11 mouse cellular contexts compared by ENCODE assay signal in genomic region chr9:107716951-107717350, GRCm38 (mm10). TPM values are rescaled to one million over a fixed set of nuclear protein-coding genes. Genes with fewer than 3 reads are reported as not detected.
DNase-seq lines count a peak whose midpoint lies in the region; ATAC-seq and TF ChIP-seq lines count a peak whose summit lies in the region.
"Had no signal": no experiment of that assay in that cellular context is flagged by ENCODE, and none has a peak within 500 bp of the region (broad histone marks: within the 10 kb centered on the region; RNA-seq: fewer than 3 reads in every experiment).

No protein-coding gene starts in this region.

- DNase-seq in heart, postnatal 36 days = no peak
- peak; percentile 79 for DNase-seq in lung, embryonic 14.5 days
- DNase-seq in lung, postnatal 25 days (ENCODE audit: low spot score) = no peak
- DNase-seq in embryo, embryonic 11 days = peak; percentile 60
- DNase-seq in layer of hippocampus, postnatal 14 days (ENCODE audit: low spot score in 2 of 2) = no peak
- DNase-seq: kidney, postnatal 14 days had no signal

- intact Hi-C loops in heart, postnatal 36 days (cut with DNase I) = no loop called here

- H3K4me1 ChIP-seq in heart, embryonic 11.5 days (ENCODE audit: control insufficient read depth, insufficient read depth, low read length) = peaks cover 22% of the 10 kb centered on the region
- peaks cover 34% of the 10 kb centered on the region for H3K4me1 ChIP-seq in lung, embryonic 14.5 days (ENCODE audit: insufficient read depth)
- peaks cover 55% of the 10 kb centered on the region for H3K4me1 ChIP-seq in limb, embryonic 13.5 days

- no peak overlapping the region for H3K4me3 ChIP-seq in heart, embryonic 11.5 days (ENCODE audit: low read depth, low read length)
- H3K4me3 ChIP-seq in lung, embryonic 14.5 days (ENCODE audit: low read depth, low read length) = no peak overlapping the region
- H3K4me3 ChIP-seq in limb, embryonic 13.5 days = no peak overlapping the region

- TF ChIP-seq CTCF in lung, embryonic 14.5 days (IDR thresholded peaks at IDR 0.05; ENCODE audit: low read depth) = no peak

- no peak overlapping the region for H3K4me2 ChIP-seq in heart, embryonic 11.5 days
- no peak overlapping the region for H3K4me2 ChIP-seq in lung, embryonic 14.5 days
- H3K4me2 ChIP-seq in limb, embryonic 13.5 days (replicated peaks) = peak overlapping the region; percentile 28

- no peak overlapping the region for H3K27ac ChIP-seq in heart, embryonic 11.5 days (ENCODE audit: low read depth, low read length)
- peak overlapping the region; percentile 62; the same call in 1 of the 2 replicates for H3K27ac ChIP-seq in lung, embryonic 14.5 days (ENCODE audit: low read depth)
- peak overlapping the region; percentile 79 for H3K27ac ChIP-seq in limb, embryonic 13.5 days

- no peaks in the 10 kb centered on the region for H3K9me3 ChIP-seq in heart, embryonic 11.5 days (replicated peaks; ENCODE audit: control insufficient read depth, low read length)
- H3K9me3 ChIP-seq in lung, embryonic 14.5 days (ENCODE audit: low read depth, low read length) = no peaks in the 10 kb centered on the region
- no peaks in the 10 kb centered on the region for H3K9me3 ChIP-seq in limb, embryonic 13.5 days

- H3K36me3 ChIP-seq in heart, embryonic 11.5 days (ENCODE audit: control insufficient read depth, insufficient read depth, low read length) = no peaks in the 10 kb centered on the region
- H3K36me3 ChIP-seq in lung, embryonic 14.5 days (ENCODE audit: insufficient read depth) = no peaks in the 10 kb centered on the region
- H3K36me3 ChIP-seq in limb, embryonic 13.5 days = no peaks in the 10 kb centered on the region

- ATAC-seq in heart, embryonic 11.5 days (replicated peaks; ENCODE audit: insufficient number of reproducible peaks, low FRiP score, low TSS enrichment) = no peak
- peak; percentile 53; the same call in 1 of the 2 replicates for ATAC-seq in lung, embryonic 14.5 days (ENCODE audit: insufficient read depth)
- ATAC-seq in limb, embryonic 13.5 days (ENCODE audit: low FRiP score, low read depth) = no peak
- no peak for ATAC-seq in megakaryocyte progenitor cell, adult 5-6 weeks (replicated peaks; ENCODE audit: poor library complexity)

- peak overlapping the region; percentile 12; the same call in 1 of the 2 replicates for H3K9ac ChIP-seq in heart, embryonic 11.5 days (ENCODE audit: low read depth, low read length)
- peak overlapping the region; percentile 15; the same call in 1 of the 2 replicates for H3K9ac ChIP-seq in lung, embryonic 14.5 days
- no peak overlapping the region for H3K9ac ChIP-seq in limb, embryonic 13.5 days

- no peaks in the 10 kb centered on the region; the same call in 1 of the 2 replicates for H3K27me3 ChIP-seq in heart, embryonic 11.5 days (ENCODE audit: control insufficient read depth, insufficient read depth, low read length)
- no peaks in the 10 kb centered on the region for H3K27me3 ChIP-seq in lung, embryonic 14.5 days (ENCODE audit: insufficient read depth, low read length)
- H3K27me3 ChIP-seq in limb, embryonic 13.5 days = no peaks in the 10 kb centered on the region

- WGBS in heart, embryonic 11.5 days (ENCODE audit: insufficient replicate concordance) = 47% methylated on average over 6 of the region's 6 CpGs
- WGBS in lung, embryonic 14.5 days = 32% methylated on average over 6 of the region's 6 CpGs
- WGBS in limb, embryonic 13.5 days = 16% methylated on average over 6 of the region's 6 CpGs

RNA-seq across cellular contexts. Expression of gene Sema3f, which starts 6.7 kb away (rescaled TPM):
- polyA plus RNA-seq in heart, embryonic 11.5 days (2014; fragmentation: Nextera tagmentation; extraction: Ambion mirVana) = 4.6 and 5.8 TPM in 2 replicates
- total RNA-seq in heart, postnatal 36 days (2021) = 10 to 100 TPM; 16.0 to 16.9 TPM
- polyA plus RNA-seq in lung, embryonic 14.5 days (2014; fragmentation: Nextera tagmentation; extraction: Ambion mirVana) = 16.7 and 22.1 TPM in 2 replicates
- 31.8 and 32.1 TPM in 2 replicates for polyA plus RNA-seq in limb, embryonic 13.5 days (2015; fragmentation: Nextera tagmentation; extraction: Ambion mirVana)
- total RNA-seq in layer of hippocampus, postnatal 14 days (2021) = 1 to 10 TPM; 4.3 to 4.8 TPM
- not detected in 2 replicates for total RNA-seq in megakaryocyte progenitor cell, adult 5-6 weeks (2015)
- 1.00 TPM in 1 of 2 replicates, not detected in the other for total RNA-seq in megakaryocyte progenitor cell, adult 5-6 weeks (2017)
- total RNA-seq: monocyte, adult 5-6 weeks had no signal

RNA-seq across cellular contexts. Expression of gene Gnat1, which starts 37.4 kb away (rescaled TPM):
- polyA plus RNA-seq in heart, embryonic 11.5 days (2014; fragmentation: Nextera tagmentation; extraction: Ambion mirVana) = 0.42 and 1.2 TPM in 2 replicates
- total RNA-seq in heart, postnatal 36 days (2021) = not detected
- 0.72 and 0.89 TPM in 2 replicates for polyA plus RNA-seq in lung, embryonic 14.5 days (2014; fragmentation: Nextera tagmentation; extraction: Ambion mirVana)
- 0.74 and 1.0 TPM in 2 replicates for polyA plus RNA-seq in limb, embryonic 13.5 days (2015; fragmentation: Nextera tagmentation; extraction: Ambion mirVana)
- total RNA-seq in layer of hippocampus, postnatal 14 days (2021) = under 1 TPM in 1 of 2 experiments, not detected in 1; 0.60 TPM
- 0.12 TPM in 1 of 2 replicates, not detected in the other for total RNA-seq in megakaryocyte progenitor cell, adult 5-6 weeks (2015)
- not detected in 2 replicates for total RNA-seq in megakaryocyte progenitor cell, adult 5-6 weeks (2017)
- total RNA-seq: CH12.LX; monocyte, adult 5-6 weeks had no signal

RNA-seq across cellular contexts. Expression of gene Slc38a3, which starts 47.6 kb away (rescaled TPM):
- 2.8 and 3.3 TPM in 2 replicates for polyA plus RNA-seq in heart, embryonic 11.5 days (2014; fragmentation: Nextera tagmentation; extraction: Ambion mirVana)
- total RNA-seq in heart, postnatal 36 days (2021) = 10 to 100 TPM; 66.0 to 80.3 TPM
- 3.6 and 4.8 TPM in 2 replicates for polyA plus RNA-seq in lung, embryonic 14.5 days (2014; fragmentation: Nextera tagmentation; extraction: Ambion mirVana)
- polyA plus RNA-seq in limb, embryonic 13.5 days (2015; fragmentation: Nextera tagmentation; extraction: Ambion mirVana) = 4.3 and 5.3 TPM in 2 replicates
- 10 to 100 TPM; 83.3 to 98.4 TPM for total RNA-seq in layer of hippocampus, postnatal 14 days (2021)
- total RNA-seq in megakaryocyte progenitor cell, adult 5-6 weeks (2015) = not detected in 2 replicates
- not detected in 2 replicates for total RNA-seq in megakaryocyte progenitor cell, adult 5-6 weeks (2017)
- total RNA-seq: monocyte, adult 5-6 weeks had no signal

RNA-seq across cellular contexts. Expression of gene Rbm5, which starts 53.8 kb away (rescaled TPM):
- 113 and 135 TPM in 2 replicates for polyA plus RNA-seq in heart, embryonic 11.5 days (2014; fragmentation: Nextera tagmentation; extraction: Ambion mirVana)
- total RNA-seq in heart, postnatal 36 days (2021) = 10 to 100 TPM; 47.2 to 52.6 TPM
- polyA plus RNA-seq in lung, embryonic 14.5 days (2014; fragmentation: Nextera tagmentation; extraction: Ambion mirVana) = 176 and 184 TPM in 2 replicates
- 257 and 270 TPM in 2 replicates for polyA plus RNA-seq in limb, embryonic 13.5 days (2015; fragmentation: Nextera tagmentation; extraction: Ambion mirVana)
- total RNA-seq in layer of hippocampus, postnatal 14 days (2021) = 100 to 1,000 TPM; 157 to 160 TPM
- total RNA-seq in megakaryocyte progenitor cell, adult 5-6 weeks (2015) = 110 and 146 TPM in 2 replicates
- total RNA-seq in megakaryocyte progenitor cell, adult 5-6 weeks (2017) = 142 and 235 TPM in 2 replicates

Comparison
In these comparisons a context has a peak if more than half of its experiments do, and no peak if none do; other contexts are left out.
1. DNase-seq: peak in lung, embryonic 14.5 days (single experiment) and embryo, embryonic 11 days (single experiment); none in heart, postnatal 36 days (0 of 2), lung, postnatal 25 days (single experiment) and layer of hippocampus, postnatal 14 days (0 of 2).
2. RNA of gene Slc38a3, which starts 47.6 kb away (total RNA-seq): 83.3 to 98.4 TPM in layer of hippocampus, postnatal 14 days and 66.0 to 80.3 TPM in heart, postnatal 36 days; not detected in megakaryocyte progenitor cell, adult 5-6 weeks; every median in the first group is over 10 times any median in the second.